Mouse (Mus musculus) midbrain, embryonic 14.5 days (tissue): Measurements from ENCODE around the gene Itgb3. TPM values are rescaled to one million over a fixed set of nuclear protein-coding genes. Genes with fewer than 3 reads are reported as not detected.
"Not testable (repeated sequence)": the region's sequence is repeated elsewhere in the genome, so short reads cannot be mapped to it uniquely, and the experiment has no call there.

Source experiments
- ATAC-seq: fragments of 200-750 bp; cut with Nextera tagmentation; 2 replicates; pipeline ENCODE4 v1.8.0; 2017; ENCODE audit warnings: moderate number of reproducible peaks, moderate library complexity; ENCODE audit not compliant: low FRiP score, low TSS enrichment
- DNase-seq: peaks from one replicate; pipeline ENCODE4 v3.0.0-alpha.2; 2015
- H3K27ac ChIP-seq: fragments of 300-500 bp; sonication (generic); replicated peaks from 2 replicates; pipeline ENCODE4 v1.5.1; 2014; ENCODE audit warnings: mild to moderate bottlenecking, low read depth, low read length, moderate library complexity
- H3K27me3 ChIP-seq: fragments of 300-500 bp; sonication (generic); 2 replicates; pipeline ENCODE4 v1.6.1; 2014; ENCODE audit warnings: low read length, control low read depth, mixed read lengths; ENCODE audit not compliant: control insufficient read depth, insufficient read depth
- H3K36me3 ChIP-seq: fragments of 300-500 bp; sonication (generic); 2 replicates; pipeline ENCODE4 v1.6.1; 2014; ENCODE audit warnings: low read length, control low read depth; ENCODE audit not compliant: control insufficient read depth, insufficient read depth
- H3K4me1 ChIP-seq: fragments of 300-500 bp; sonication (generic); 2 replicates; pipeline ENCODE4 v1.6.1; 2014; ENCODE audit warnings: mild to moderate bottlenecking, antibody characterized with exemption, low read length, control low read depth; ENCODE audit not compliant: control insufficient read depth, insufficient read depth
- H3K4me2 ChIP-seq: fragments of 300-500 bp; sonication (generic); 2 replicates; pipeline ENCODE4 v1.6.1; 2014; ENCODE audit warnings: mild to moderate bottlenecking, low read length, moderate library complexity
- H3K4me3 ChIP-seq: fragments of 300-500 bp; sonication (generic); replicated peaks from 2 replicates; pipeline ENCODE4 v1.5.1; 2014; ENCODE audit warnings: low read depth, low read length
- H3K9ac ChIP-seq: fragments of 300-500 bp; sonication (generic); replicated peaks from 2 replicates; pipeline ENCODE4 v1.6.1; 2014; ENCODE audit warnings: mild to moderate bottlenecking, low read length, moderate library complexity
- H3K9me3 ChIP-seq: fragments of 300-500 bp; sonication (generic); 2 replicates; pipeline ENCODE4 v1.6.1; 2016; ENCODE audit warnings: low read length, control low read depth, mixed read lengths; ENCODE audit not compliant: control insufficient read depth
- WGBS: fragments of 180-500 bp; shearing (Covaris S2); extraction: QIAGEN DNeasy Blood & Tissue Kit; methylation state at CpG from one replicate; pipeline ENCODE4 v1.1.7; 2014; 5-methylcytosine and 5-hydroxymethylcytosine counted together
- polyA plus RNA-seq: library from polyadenylated mRNA; unstranded; fragments of >200 nt; fragmentation: Nextera tagmentation; extraction: Ambion mirVana; gene quantifications from 2 replicates; pipeline ENCODE4 v1.2.1, GENCODE M21; 2014

Gene Itgb3
- polyA plus RNA-seq, 1 experiment from 2014 or later, result 0.28 TPM

DNA sequence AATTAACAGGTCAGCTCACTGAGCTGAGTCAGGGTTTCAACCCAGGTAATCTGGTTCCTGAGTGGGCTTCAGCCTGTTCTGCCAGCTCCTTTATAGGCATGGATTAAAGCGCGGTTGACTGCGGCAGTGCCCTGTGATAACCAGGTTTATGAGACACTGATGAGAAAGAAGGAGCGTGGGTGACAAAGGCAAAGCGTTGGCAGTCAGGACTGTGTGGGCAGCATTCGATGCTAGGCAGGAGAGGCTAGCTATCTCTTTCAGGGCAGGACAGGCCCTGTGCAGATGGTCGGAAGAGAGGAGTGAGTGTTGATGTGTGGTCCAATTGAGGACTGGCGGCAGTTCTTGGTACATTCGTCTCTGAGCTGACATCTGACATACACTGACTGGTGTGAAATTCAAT, 40.1 kb upstream of the Itgb3 start:
- no peaks in the 10 kb centered on the region for H3K36me3 ChIP-seq
- no peaks in the 10 kb centered on the region for H3K9me3 ChIP-seq
- H3K27ac ChIP-seq, result no peak overlapping the region
- H3K9ac ChIP-seq, result no peak overlapping the region
- H3K4me1 ChIP-seq, result peaks cover 4% of the 10 kb centered on the region; the same call in 1 of the 2 replicates
- no peaks in the 10 kb centered on the region for H3K27me3 ChIP-seq
- 86% methylated on average over 9 of the region's 9 CpGs for WGBS
- no peak overlapping the region for H3K4me2 ChIP-seq
- no peak overlapping the region for H3K4me3 ChIP-seq
- DNase-seq (no peak), ATAC-seq (no peak)

GRCm38 (mm10) chr11:104568326-104568725, 39.5 kb upstream of the Itgb3 start:
- no peak for ATAC-seq
- Histone ChIP-seq H3K4me3 (no peak overlapping the region), H3K9ac (no peak overlapping the region), H3K4me1 (peaks cover 4% of the 10 kb centered on the region; the same call in 1 of the 2 replicates), H3K9me3 (no peaks in the 10 kb centered on the region), H3K27ac (no peak overlapping the region), H3K27me3 (no peaks in the 10 kb centered on the region), H3K36me3 (no peaks in the 10 kb centered on the region), H3K4me2 (no peak overlapping the region)
- no peak for DNase-seq
- 97% methylated on average over 4 of the region's 4 CpGs for WGBS

DNA sequence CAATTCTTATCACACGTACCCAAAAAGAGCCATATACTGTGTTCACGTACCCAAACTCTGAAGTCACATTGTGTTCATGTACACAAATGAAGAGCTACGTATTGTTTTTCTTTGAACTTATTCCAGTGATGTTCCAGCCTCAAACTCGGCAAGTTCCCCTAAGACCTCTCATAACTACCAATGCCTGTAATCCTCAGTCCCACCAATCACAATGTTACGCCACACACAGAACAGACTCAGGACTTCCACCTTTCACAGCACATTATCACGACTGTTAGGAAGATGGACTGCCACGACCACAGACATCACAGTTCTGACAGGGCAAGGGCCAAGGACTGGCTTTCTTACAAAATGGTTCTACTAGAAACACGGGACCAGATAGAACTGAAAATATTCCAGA, 37.3 kb upstream of the Itgb3 start:
- H3K4me3 ChIP-seq, H3K27me3 ChIP-seq, DNase-seq, H3K4me2 ChIP-seq, ATAC-seq, H3K9me3 ChIP-seq, H3K27ac ChIP-seq, H3K9ac ChIP-seq, H3K36me3 ChIP-seq, H3K4me1 ChIP-seq: not testable (repeated sequence)
- 83% methylated on average over 8 of the region's 8 CpGs for WGBS

GRCm38 (mm10) chr11:104571373-104571772, 36.4 kb upstream of the Itgb3 start:
- not testable (repeated sequence) for ATAC-seq, H3K27me3 ChIP-seq, H3K36me3 ChIP-seq, H3K9me3 ChIP-seq, H3K27ac ChIP-seq, H3K4me1 ChIP-seq
- peak overlapping the region; percentile 40 for H3K9ac ChIP-seq
- peak overlapping the region; percentile 27 for H3K4me3 ChIP-seq
- DNase-seq, result peak; percentile 55
- 6% methylated on average over 28 of the region's 28 CpGs for WGBS
- H3K4me2 ChIP-seq, result peak overlapping the region; percentile 55

GRCm38 (mm10) chr11:104572091-104572490, 35.7 kb upstream of the Itgb3 start:
- no peak for DNase-seq
- H3K9me3 ChIP-seq, result no peaks in the 10 kb centered on the region
- 64% methylated on average over 7 of the region's 7 CpGs for WGBS
- ATAC-seq, result no peak
- no peak overlapping the region for H3K9ac ChIP-seq
- no peak overlapping the region for H3K27ac ChIP-seq
- H3K4me1 ChIP-seq, result peaks cover 4% of the 10 kb centered on the region; the same call in 1 of the 2 replicates
- no peak overlapping the region for H3K4me3 ChIP-seq
- no peak overlapping the region for H3K4me2 ChIP-seq
- no peaks in the 10 kb centered on the region for H3K36me3 ChIP-seq
- H3K27me3 ChIP-seq, result no peaks in the 10 kb centered on the region

DNA sequence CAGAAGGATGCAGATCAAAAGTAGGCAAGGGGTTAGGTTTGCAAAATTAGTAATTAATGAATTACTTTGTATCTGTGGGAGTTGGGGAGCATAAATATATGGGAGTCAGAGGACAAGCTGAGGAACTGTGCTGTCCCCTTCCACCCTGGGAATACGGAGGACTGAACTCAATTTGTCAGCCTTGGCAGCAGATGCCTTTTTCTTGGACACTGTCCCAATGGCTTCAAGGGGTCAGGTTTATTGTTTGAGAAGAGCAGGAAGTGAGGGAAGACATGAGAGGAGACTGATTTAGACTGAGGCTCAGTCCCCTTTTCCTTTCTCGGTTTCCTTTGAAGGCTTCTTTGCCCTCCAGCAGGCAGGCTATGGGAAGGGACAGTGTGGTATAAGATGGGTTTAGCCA, 35.2 kb upstream of the Itgb3 start:
- peaks cover 4% of the 10 kb centered on the region; the same call in 1 of the 2 replicates for H3K4me1 ChIP-seq
- no peaks in the 10 kb centered on the region for H3K27me3 ChIP-seq
- H3K9ac ChIP-seq, result no peak overlapping the region
- H3K27ac ChIP-seq, result no peak overlapping the region
- no peak overlapping the region for H3K4me3 ChIP-seq
- ATAC-seq (no peak), DNase-seq (no peak)
- H3K9me3 ChIP-seq, result no peaks in the 10 kb centered on the region
- H3K4me2 ChIP-seq, result no peak overlapping the region
- 80% methylated on average over 2 of the region's 2 CpGs for WGBS
- no peaks in the 10 kb centered on the region for H3K36me3 ChIP-seq

DNA sequence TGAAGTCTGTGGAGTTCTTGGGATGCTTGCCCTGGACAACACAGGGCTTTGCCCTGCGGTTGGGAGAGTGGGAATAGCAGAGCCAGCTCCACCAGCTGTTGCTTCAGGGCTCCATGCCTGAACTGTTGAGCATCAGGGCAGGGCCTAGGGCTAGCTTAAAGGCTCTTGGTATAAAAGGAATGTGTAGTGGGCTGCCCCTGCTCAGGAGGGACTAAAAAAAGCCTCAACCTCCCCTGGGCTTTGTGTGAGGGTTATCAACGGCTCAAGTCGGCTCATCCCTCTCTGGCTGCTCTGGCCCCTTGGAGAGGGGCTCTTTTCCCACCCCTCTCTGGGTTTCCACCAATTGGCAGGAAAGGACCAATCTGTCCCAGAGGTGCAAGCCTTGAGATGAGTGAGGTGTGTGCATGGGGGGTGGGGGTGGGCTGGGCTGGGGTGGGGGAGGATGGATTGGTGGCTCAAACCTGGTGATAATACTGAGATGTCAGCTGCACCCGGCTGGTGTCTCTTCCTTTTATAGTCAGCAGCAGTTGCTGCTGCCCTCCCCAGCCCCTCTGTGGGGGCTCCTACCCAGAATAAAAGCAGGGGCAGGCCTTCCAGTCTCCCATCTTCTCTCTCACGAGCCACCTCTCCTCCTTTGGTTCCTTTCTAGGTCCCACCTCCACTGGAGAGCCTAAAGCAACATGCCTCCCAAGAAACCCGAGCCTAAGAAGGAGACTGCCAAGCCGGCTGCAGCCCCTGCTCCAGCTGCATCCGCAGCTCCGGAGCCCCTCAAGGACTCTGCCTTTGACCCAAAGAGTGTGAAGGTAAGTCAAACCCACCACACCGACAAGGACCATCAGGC, 30.8 kb upstream of the Itgb3 start:
- Histone ChIP-seq H3K27ac (no peak overlapping the region), H3K36me3 (no peaks in the 10 kb centered on the region), H3K9ac (no peak overlapping the region), H3K4me2 (no peak overlapping the region), H3K9me3 (no peaks in the 10 kb centered on the region), H3K4me3 (no peak overlapping the region), H3K4me1 (peaks cover 4% of the 10 kb centered on the region; the same call in 1 of the 2 replicates), H3K27me3 (no peaks in the 10 kb centered on the region)
- WGBS, result 45% methylated on average over 10 of the region's 10 CpGs
- no peak for DNase-seq
- ATAC-seq, result no peak

- Histone ChIP-seq H3K4me1 (peaks cover 4% of the 10 kb centered on the region; the same call in 1 of the 2 replicates), H3K36me3 (no peaks in the 10 kb centered on the region), H3K27ac (no peak overlapping the region), H3K9ac (no peak overlapping the region), H3K9me3 (no peaks in the 10 kb centered on the region), H3K27me3 (no peaks in the 10 kb centered on the region), H3K4me3 (no peak overlapping the region), H3K4me2 (no peak overlapping the region)
- no peak for ATAC-seq
- WGBS, result 68% methylated on average over 5 of the region's 5 CpGs
- DNase-seq, result no peak
Observed at GRCm38 (mm10) chr11:104578074-104578473, 29.7 kb upstream of the Itgb3 start.

DNA sequence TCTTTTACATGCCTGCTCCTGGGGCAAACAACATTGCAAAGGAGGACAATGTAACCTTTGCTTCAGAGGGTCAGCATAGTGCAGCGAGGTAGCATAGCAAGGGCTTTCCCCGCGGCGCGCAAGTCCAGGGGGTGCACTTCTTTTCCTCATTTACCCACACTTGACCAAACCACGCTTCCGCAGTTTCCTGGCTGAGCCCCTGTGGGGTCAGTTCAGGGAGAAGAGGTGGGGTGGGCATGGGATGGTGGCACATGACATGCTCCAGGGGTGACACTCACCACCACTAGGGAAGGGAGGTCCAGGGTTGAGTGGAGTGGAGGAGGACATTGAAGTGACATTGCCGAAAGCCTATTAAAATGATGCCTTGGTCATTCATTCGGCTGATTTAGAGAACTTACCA, 28.7 kb upstream of the Itgb3 start:
- DNase-seq, result no peak
- ATAC-seq, result no peak
- H3K9me3 ChIP-seq, result no peaks in the 10 kb centered on the region
- H3K4me3 ChIP-seq, result no peak overlapping the region
- H3K27ac ChIP-seq, result no peak overlapping the region
- no peaks in the 10 kb centered on the region for H3K27me3 ChIP-seq
- peaks cover 4% of the 10 kb centered on the region; the same call in 1 of the 2 replicates for H3K4me1 ChIP-seq
- H3K36me3 ChIP-seq, result no peaks in the 10 kb centered on the region
- no peak overlapping the region for H3K9ac ChIP-seq
- no peak overlapping the region for H3K4me2 ChIP-seq
- WGBS, result 87% methylated on average over 9 of the region's 9 CpGs
